Mouse (Mus musculus) left cerebral cortex, adult 9 months (tissue): Measurements from ENCODE around the gene Slc6a1.

ENCODE experiments used
- DNase-seq, 2 experiments: peaks; one replicate each; pipeline ENCODE4 v3.0.0; 2022; ENCODE audit warnings: low spot score in 2 of 2

Slc6a1 gene

DNA sequence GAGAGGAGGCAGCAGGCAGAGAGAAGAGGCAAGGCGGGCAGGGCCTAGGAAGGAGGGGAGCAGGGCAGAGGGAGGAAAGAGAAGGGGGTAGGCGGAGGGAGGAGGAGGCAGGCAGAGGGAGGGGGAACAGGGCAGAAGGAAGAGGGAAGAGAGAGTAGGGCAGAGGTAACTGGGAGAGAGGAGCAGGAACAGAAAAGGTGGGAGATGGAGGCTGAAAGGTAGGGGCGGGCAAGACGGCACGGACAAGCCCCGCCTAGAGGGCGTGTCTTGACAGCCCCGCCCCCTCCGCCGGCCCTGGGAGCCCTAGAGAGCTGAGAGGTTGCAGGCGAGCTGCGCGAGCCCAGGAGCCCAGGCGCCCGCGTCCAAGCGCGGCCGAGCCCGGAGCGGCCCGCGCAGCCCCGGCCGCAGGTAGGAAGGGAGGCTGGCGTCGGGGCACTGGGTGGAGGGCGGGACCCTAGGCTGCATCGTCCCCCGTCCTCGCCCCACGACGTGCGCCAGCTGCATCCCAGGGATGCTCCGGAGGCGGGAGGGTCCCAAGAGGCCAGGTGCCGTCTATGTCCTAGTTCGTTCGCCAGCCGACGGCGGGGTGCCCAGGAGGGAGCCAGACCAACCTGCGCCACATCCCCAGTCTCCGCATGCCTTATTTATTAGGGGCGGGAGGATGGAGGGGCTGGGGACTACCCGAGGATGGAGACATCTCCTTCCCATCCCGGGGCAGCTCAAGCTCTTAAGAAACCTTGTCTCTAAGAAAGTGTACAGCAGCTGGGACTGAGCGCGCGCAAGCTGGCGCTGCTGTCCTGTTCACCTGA lies at the start of gene Slc6a1:
Slc6a1 (plus strand) TSS at position 167 of the 809 bp plus-strand sequence.
- peak; percentile 59 to 64 for DNase-seq

DNA sequence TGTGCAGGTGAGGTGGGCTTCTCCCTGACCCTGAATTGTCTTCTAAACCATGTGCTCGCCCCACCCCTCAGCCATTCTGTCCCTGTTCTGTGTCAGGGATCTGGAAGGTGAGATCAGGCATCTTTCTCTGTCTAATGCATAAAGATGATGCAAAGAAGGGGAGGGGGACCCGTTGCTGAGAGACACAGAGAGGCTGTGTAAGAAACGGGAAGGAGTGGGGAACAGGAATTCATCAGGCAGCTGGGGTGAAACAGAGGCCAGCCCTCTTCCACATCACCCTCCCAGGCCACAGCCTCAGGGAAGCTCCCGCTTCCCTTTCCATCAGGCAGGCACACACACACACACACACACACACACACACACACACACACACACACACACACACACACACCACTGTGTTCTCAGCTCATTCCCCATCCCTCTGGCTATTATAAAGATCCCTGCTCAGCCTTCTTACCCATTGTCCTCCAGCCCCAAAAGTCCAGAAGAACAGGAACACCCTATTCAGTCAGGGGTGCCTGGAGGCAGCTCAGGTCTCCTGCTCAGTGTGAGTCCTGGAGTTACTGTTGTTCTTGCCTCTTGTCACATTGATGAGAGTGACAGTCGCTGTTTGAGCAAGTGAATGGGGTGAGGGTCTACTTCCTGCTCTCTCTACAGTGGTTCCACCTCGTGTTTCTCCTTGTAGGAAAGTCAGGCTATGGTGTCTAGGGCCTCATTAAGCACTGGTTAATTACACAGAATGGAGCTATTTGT lies 43.4 kb upstream of the Slc6a1 start:
- DNase-seq, result no peak

GRCm38 (mm10) chr6:114245665-114246064 lies 36.8 kb upstream of the Slc6a1 start:
- DNase-seq, result no peak

GRCm38 (mm10) chr6:114250311-114250710 lies 32.1 kb upstream of the Slc6a1 start:
- DNase-seq, result peak; percentile 30 to 84

- peak; percentile 42 to 57 for DNase-seq
Measured at GRCm38 (mm10) chr6:114254927-114255326, 27.5 kb upstream of the Slc6a1 start.

GRCm38 (mm10) chr6:114257762-114258361 lies 24.6 kb upstream of the Slc6a1 start:
- DNase-seq, result no peak

GRCm38 (mm10) chr6:114258661-114259193 lies 23.7 kb upstream of the Slc6a1 start:
- no peak for DNase-seq

- DNase-seq, result no peak
Measured at GRCm38 (mm10) chr6:114261609-114262008, 20.8 kb upstream of the Slc6a1 start.

DNA sequence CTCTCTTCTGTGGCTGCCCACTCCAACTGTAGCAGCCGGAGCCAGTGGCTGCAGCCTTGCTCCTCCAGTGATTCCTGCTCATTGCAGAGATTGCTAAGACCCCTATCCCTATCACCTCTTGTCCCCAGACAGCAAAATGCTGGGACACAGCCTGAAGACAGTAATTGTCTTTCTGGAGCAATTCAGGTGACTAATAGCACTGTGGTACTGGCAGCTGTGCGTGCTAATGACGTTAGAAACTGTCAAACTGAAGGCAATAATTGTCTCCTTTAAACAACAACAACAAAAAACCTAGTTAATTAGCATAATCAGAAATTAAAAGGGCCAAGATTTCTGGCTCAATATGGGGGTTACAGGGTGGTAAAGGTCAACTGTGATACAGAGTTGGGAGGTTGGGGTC lies 18.4 kb upstream of the Slc6a1 start:
- no peak for DNase-seq

DNA sequence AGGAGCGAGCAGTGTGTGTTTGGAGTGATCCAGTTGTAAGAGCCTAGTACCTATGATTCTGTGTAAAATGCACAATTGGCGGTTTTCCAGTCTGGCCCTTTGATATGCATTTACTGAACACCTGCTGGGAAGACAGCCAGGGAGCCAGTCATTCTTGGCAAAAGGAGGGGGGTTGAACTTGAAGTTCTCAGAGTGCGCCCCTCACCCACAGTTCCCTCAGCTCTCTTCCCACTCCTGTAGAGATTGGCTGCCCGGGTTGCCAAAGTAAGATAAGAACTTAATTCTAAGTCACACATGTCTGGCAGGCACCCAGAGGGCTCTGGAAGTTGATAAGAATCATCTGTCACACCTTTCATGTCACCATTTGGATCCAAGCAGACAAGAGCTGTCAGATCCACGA lies 18.0 kb upstream of the Slc6a1 start:
- no peak for DNase-seq

- no peak for DNase-seq
Measured at GRCm38 (mm10) chr6:114266273-114266672, 16.2 kb upstream of the Slc6a1 start.

GRCm38 (mm10) chr6:114267979-114268378 lies 14.5 kb upstream of the Slc6a1 start:
- DNase-seq, result no peak

DNA sequence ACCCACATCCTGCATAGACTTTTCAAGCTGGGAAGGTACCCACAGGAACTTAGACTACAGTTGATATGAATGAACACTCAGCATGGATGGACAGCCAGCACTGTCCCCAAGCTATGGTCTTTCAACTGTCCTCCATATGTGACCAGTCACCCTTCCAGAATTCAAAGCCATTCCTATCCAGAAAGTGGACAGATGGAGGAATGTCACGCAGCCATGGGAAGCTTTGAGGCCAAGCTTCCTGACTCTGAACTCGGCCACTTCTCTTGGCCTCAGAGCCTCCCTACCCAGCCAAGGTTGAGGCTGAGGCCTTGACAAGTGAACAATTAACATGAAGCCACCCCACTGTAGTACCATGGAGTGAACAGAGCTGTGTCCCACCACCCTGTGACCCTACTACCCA lies 12.8 kb upstream of the Slc6a1 start:
- DNase-seq, result no peak

DNA sequence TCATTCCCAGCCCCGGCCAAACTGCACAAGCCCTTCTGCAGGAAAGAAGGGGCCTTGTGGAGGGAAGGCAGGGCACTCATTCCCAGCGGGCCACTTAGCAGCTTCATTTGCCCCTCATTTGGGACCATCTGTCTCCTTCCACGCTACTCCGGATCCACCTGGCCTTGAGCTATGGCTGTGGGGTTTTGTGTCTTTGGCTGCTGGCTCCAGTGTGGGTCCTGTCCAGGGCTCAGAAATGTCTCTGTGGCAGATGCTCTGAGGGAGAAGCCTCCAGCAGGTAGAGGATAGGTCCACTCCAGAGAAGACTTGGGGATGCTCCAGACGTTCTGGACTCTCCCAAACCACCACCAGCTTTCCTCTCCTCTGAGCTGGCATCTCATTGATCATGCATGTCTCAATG lies 11.6 kb upstream of the Slc6a1 start:
- DNase-seq, result no peak

DNA sequence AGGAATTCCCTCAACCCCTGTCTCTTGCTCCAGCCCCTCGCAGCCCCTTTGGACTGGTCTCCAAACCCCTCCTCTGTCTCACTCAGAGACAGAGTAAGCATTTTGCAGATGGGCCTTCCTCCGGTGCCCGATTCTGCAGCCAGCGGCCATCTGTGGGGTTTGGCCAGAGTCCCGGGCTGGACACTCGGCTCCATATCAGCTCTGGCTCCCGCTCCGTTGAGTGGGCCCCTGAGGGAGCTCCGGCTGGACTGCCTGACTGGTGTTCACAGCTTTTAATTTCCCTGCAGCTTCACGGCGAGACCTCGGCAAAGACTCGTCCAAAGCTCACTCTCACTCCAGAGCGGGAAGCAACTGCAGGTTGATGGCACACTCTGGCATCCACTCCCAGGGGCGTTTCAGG lies 10.2 kb upstream of the Slc6a1 start:
- peak in 1 of 2 experiments; percentile 47 for DNase-seq

- DNase-seq, result no peak
Measured at GRCm38 (mm10) chr6:114273997-114274728, 8.3 kb upstream of the Slc6a1 start.

DNA sequence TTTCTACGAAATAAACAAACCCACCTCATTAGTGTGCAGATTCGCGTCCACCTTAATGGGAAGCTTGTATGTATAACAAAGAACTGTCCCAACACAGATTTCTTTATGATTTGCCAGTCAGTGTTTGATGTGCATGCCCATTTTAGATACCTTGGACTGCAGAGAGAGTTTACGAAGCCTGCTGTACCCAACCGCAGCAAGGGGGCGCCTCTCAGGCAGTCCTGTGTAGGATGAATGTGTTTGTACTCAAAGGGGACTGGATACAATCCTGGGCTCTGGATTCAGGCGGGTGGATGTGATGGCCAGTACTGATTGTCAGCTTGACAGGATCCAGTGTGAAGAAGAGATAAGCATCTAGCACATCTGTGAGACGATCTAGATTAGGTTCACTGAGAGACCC lies 6.6 kb upstream of the Slc6a1 start:
- DNase-seq, result no peak

- DNase-seq, result no peak
Measured at GRCm38 (mm10) chr6:114283278-114283770, 889 bp downstream of the Slc6a1 start.

- peak in 1 of 2 experiments; percentile 60 for DNase-seq
Measured at GRCm38 (mm10) chr6:114283927-114284703, 1.7 kb downstream of the Slc6a1 start.

DNA sequence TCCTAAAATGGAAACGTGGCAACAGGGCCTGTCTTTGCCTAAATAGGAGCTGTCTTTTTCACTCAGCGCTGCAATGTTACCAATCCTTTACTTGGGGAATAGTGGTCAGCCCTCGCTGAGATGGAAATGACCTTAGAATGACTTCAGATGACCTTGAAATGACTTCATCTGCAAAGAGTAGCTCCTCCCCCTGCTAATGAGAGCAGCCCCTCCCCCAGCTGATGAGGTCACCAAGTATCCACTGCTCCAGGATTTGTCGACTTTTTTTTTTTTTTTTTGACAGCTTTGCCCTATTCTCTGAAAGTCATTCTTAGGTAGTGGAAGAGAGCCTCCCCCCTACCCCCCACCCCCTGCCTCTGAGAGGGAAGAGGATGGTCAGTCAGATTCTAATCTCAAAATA lies 3.0 kb downstream of the Slc6a1 start:
- no peak for DNase-seq

- no peak for DNase-seq
Measured at GRCm38 (mm10) chr6:114289106-114289505, 6.7 kb downstream of the Slc6a1 start.
